Mouse (Mus musculus): ENCODE results near the gene Krtap3-2. TPM values are rescaled to one million over a fixed set of nuclear protein-coding genes. Genes with fewer than 3 reads are reported as not detected.

Krtap3-2 gene
- polyA plus RNA-seq, 2 experiments = not detected

- Histone ChIP-seq H3K9me3 (ENCODE audit: control insufficient read depth, low read length) (no peaks in the 10 kb centered on the region), H3K4me3 (ENCODE audit: insufficient read depth in 1 of 2, low read depth in 2 of 2, low read length in 2 of 2) (no peak overlapping the region), H3K4me2 (ENCODE audit: low read depth) (no peak overlapping the region), H3K4me1 (replicated peaks; ENCODE audit: control insufficient read depth in 2 of 2, insufficient read depth in 2 of 2, low read length in 1 of 2) (no peaks in the 10 kb centered on the region), H3K27ac (no peak overlapping the region), H3K9ac (replicated peaks) (no peak overlapping the region), H3K36me3 (replicated peaks; ENCODE audit: control insufficient read depth, insufficient read depth, low read depth) (no peaks in the 10 kb centered on the region), H3K27me3 (ENCODE audit: control insufficient read depth, insufficient read depth, low read length) (no peaks in the 10 kb centered on the region)
- WGBS (ENCODE audit: insufficient replicate concordance) = 39% methylated on average over 4 of the region's 4 CpGs
- DNase-seq (ENCODE audit: low read depth in 3 of 3, low spot score in 3 of 3) = no peak
- no peak for ATAC-seq (ENCODE audit: insufficient read depth)
- no peak for TF ChIP-seq CTCF (IDR thresholded peaks at IDR 0.05; ENCODE audit: low read depth)
- TF ChIP-seq EP300 (IDR thresholded peaks at IDR 0.05; ENCODE audit: low read depth) = no peak
These were observed 16.5 kb upstream of the Krtap3-2 start for GRCm38 (mm10) chr11:99573164-99573563.

- H3K9me3 ChIP-seq (ENCODE audit: control insufficient read depth, low read length) = no peaks in the 10 kb centered on the region
- TF ChIP-seq CTCF (IDR thresholded peaks at IDR 0.05; ENCODE audit: low read depth) (no peak), EP300 (IDR thresholded peaks at IDR 0.05; ENCODE audit: low read depth) (no peak)
- no peak within 1 kb of the TSS for H3K9ac ChIP-seq (replicated peaks)
- ATAC-seq (ENCODE audit: insufficient read depth) (no peak), DNase-seq (ENCODE audit: low read depth in 3 of 3, low spot score in 3 of 3) (no peak)
- H3K4me2 ChIP-seq (ENCODE audit: low read depth) = no peak within 1 kb of the TSS
- no peaks in the 10 kb centered on the region for H3K36me3 ChIP-seq (replicated peaks; ENCODE audit: control insufficient read depth, insufficient read depth, low read depth)
- H3K27me3 ChIP-seq (ENCODE audit: control insufficient read depth, insufficient read depth, low read length) = no peaks in the 10 kb centered on the region
- no peak within 1 kb of the TSS for H3K27ac ChIP-seq
- no peaks in the 10 kb centered on the region for H3K4me1 ChIP-seq (replicated peaks; ENCODE audit: control insufficient read depth in 2 of 2, insufficient read depth in 2 of 2, low read length in 1 of 2)
- no peak within 1 kb of the TSS for H3K4me3 ChIP-seq (ENCODE audit: insufficient read depth in 1 of 2, low read depth in 2 of 2, low read length in 2 of 2)
- 70% methylated on average over 7 of the region's 7 CpGs for WGBS (ENCODE audit: insufficient replicate concordance)
These were observed 9.9 kb upstream of the Krtap3-2 start, which contains the start of gene Krtap3-1 for GRCm38 (mm10) chr11:99566530-99566929. Gene Krtap3-1, minus strand, starts transcription at chr11:99566630.

GRCm38 (mm10) chr11:99562580-99562979 lies 5.9 kb upstream of the Krtap3-2 start:
- TF ChIP-seq CTCF (IDR thresholded peaks at IDR 0.05; ENCODE audit: low read depth) (no peak), EP300 (IDR thresholded peaks at IDR 0.05; ENCODE audit: low read depth) (no peak)
- H3K27me3 ChIP-seq (ENCODE audit: control insufficient read depth, insufficient read depth, low read length) = no peaks in the 10 kb centered on the region
- H3K27ac ChIP-seq = no peak overlapping the region
- no peak overlapping the region for H3K9ac ChIP-seq (replicated peaks)
- H3K4me3 ChIP-seq (ENCODE audit: insufficient read depth in 1 of 2, low read depth in 2 of 2, low read length in 2 of 2) = no peak overlapping the region
- no peaks in the 10 kb centered on the region for H3K9me3 ChIP-seq (ENCODE audit: control insufficient read depth, low read length)
- ATAC-seq (ENCODE audit: insufficient read depth) (no peak), DNase-seq (ENCODE audit: low read depth in 3 of 3, low spot score in 3 of 3) (no peak)
- H3K4me1 ChIP-seq (replicated peaks; ENCODE audit: control insufficient read depth in 2 of 2, insufficient read depth in 2 of 2, low read length in 1 of 2) = no peaks in the 10 kb centered on the region
- no peaks in the 10 kb centered on the region for H3K36me3 ChIP-seq (replicated peaks; ENCODE audit: control insufficient read depth, insufficient read depth, low read depth)
- no peak overlapping the region for H3K4me2 ChIP-seq (ENCODE audit: low read depth)
- 60% methylated on average over 6 of the region's 6 CpGs for WGBS (ENCODE audit: insufficient replicate concordance)

GRCm38 (mm10) chr11:99559366-99559765 lies 2.7 kb upstream of the Krtap3-2 start, which contains the start of gene Gm11939:
Gene Gm11939, minus strand, starts transcription at chr11:99559466.
- 79% methylated on average over 9 of the region's 9 CpGs for WGBS (ENCODE audit: insufficient replicate concordance)
- H3K9ac ChIP-seq (replicated peaks) = no peak within 1 kb of the TSS
- H3K36me3 ChIP-seq (replicated peaks; ENCODE audit: control insufficient read depth, insufficient read depth, low read depth) = no peaks in the 10 kb centered on the region
- no peak for ATAC-seq (ENCODE audit: insufficient read depth)
- no peak for DNase-seq (ENCODE audit: low read depth in 3 of 3, low spot score in 3 of 3)
- no peak for TF ChIP-seq CTCF (IDR thresholded peaks at IDR 0.05; ENCODE audit: low read depth)
- TF ChIP-seq EP300 (IDR thresholded peaks at IDR 0.05; ENCODE audit: low read depth) = no peak
- H3K4me3 ChIP-seq (ENCODE audit: insufficient read depth in 1 of 2, low read depth in 2 of 2, low read length in 2 of 2) = no peak within 1 kb of the TSS
- no peaks in the 10 kb centered on the region for H3K27me3 ChIP-seq (ENCODE audit: control insufficient read depth, insufficient read depth, low read length)
- no peaks in the 10 kb centered on the region for H3K4me1 ChIP-seq (replicated peaks; ENCODE audit: control insufficient read depth in 2 of 2, insufficient read depth in 2 of 2, low read length in 1 of 2)
- H3K9me3 ChIP-seq (ENCODE audit: control insufficient read depth, low read length) = no peaks in the 10 kb centered on the region
- no peak within 1 kb of the TSS for H3K4me2 ChIP-seq (ENCODE audit: low read depth)
- H3K27ac ChIP-seq = no peak within 1 kb of the TSS

GRCm38 (mm10) chr11:99557976-99558745 lies 1.5 kb upstream of the Krtap3-2 start:
- no peaks in the 10 kb centered on the region for H3K9me3 ChIP-seq (ENCODE audit: control insufficient read depth, low read length)
- H3K4me1 ChIP-seq (replicated peaks; ENCODE audit: control insufficient read depth in 2 of 2, insufficient read depth in 2 of 2, low read length in 1 of 2) = no peaks in the 10 kb centered on the region
- WGBS (ENCODE audit: insufficient replicate concordance) = 66% methylated on average over 3 of the region's 3 CpGs
- H3K27ac ChIP-seq = no peak overlapping the region
- DNase-seq (ENCODE audit: low read depth in 3 of 3, low spot score in 3 of 3) (no peak), ATAC-seq (ENCODE audit: insufficient read depth) (no peak)
- H3K4me2 ChIP-seq (ENCODE audit: low read depth) = no peak overlapping the region
- no peak for TF ChIP-seq EP300 (IDR thresholded peaks at IDR 0.05; ENCODE audit: low read depth)
- TF ChIP-seq CTCF (IDR thresholded peaks at IDR 0.05; ENCODE audit: low read depth) = no peak
- no peaks in the 10 kb centered on the region for H3K36me3 ChIP-seq (replicated peaks; ENCODE audit: control insufficient read depth, insufficient read depth, low read depth)
- H3K4me3 ChIP-seq (ENCODE audit: insufficient read depth in 1 of 2, low read depth in 2 of 2, low read length in 2 of 2) = no peak overlapping the region
- no peak overlapping the region for H3K9ac ChIP-seq (replicated peaks)
- H3K27me3 ChIP-seq (ENCODE audit: control insufficient read depth, insufficient read depth, low read length) = no peaks in the 10 kb centered on the region
